Mouse (Mus musculus): ENCODE measurements at regions not wholly inside any gene's neighbourhood (a gene's known extent, or its start where the extent isn't known, plus 50 kb on each side); places are given as distances from the start of the nearest gene placed in this dataset.

DNA sequence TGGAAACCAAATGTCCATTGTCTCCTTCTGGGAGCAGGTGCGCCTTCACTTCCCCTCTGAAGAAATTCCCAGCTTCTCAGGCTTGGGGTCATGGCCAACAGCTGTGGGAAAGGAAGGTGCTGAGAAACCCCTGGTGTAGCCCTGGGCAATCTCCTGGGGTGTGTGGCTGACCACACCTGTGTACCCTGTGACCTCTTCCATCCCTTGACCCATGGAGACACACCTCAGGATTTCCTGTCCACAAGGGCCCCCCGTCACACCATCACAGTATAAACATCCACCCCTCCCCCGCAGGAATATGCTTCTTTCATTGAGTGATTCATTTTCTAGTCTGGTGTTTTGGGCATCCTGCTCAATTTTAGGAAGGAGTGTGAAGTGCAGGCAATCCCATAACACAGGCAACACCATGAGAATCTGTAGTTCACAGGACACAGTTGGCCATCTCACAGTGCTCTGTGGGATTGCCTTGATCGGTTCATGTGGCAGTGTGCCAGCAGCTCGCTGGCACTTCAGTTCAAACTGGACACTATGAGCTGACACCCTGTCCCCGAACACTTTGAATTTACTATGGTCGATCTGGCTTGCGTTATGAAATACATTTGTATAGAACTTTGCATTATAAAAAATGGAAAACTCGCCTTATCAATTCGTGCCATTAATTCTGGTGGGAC lies 291.1 kb upstream of the Igfbp3 start:
- TF ChIP-seq CTCF (IDR thresholded peaks at IDR 0.05; ENCODE audit: control insufficient read depth, insufficient read depth, insufficient read length) (no peak), MYOD1 (IDR thresholded peaks at IDR 0.05; ENCODE audit: control insufficient read depth, insufficient read length, low read depth) (no peak)
